Mouse (Mus musculus) stomach, postnatal 0 days (tissue): ENCODE measurements around the gene Ccdc148. TPM values are rescaled to one million over a fixed set of nuclear protein-coding genes. Genes with fewer than 3 reads are reported as not detected.

ENCODE experiments used
- ATAC-seq: fragments of 200-750 bp; cut with Nextera tagmentation; 2 replicates; pipeline ENCODE4 v1.8.0; 2017; ENCODE audit not compliant: low FRiP score, low TSS enrichment
- DNase-seq: peaks from one replicate; pipeline ENCODE4 v3.0.0-alpha.2; 2016; ENCODE audit warnings: low spot score
- H3K27ac ChIP-seq: fragments of 300-500 bp; sonication (generic); replicated peaks from 2 replicates; pipeline ENCODE4 v1.5.1; 2014; ENCODE audit warnings: mild to moderate bottlenecking, control low read depth
- H3K27me3 ChIP-seq: fragments of 300-500 bp; sonication (generic); 2 replicates; pipeline ENCODE4 v1.6.1; 2014; ENCODE audit warnings: low read length; ENCODE audit not compliant: control insufficient read depth, insufficient read depth
- H3K36me3 ChIP-seq: fragments of 300-500 bp; sonication (generic); 2 replicates; pipeline ENCODE4 v1.6.1; 2014; ENCODE audit warnings: low read length, mixed read lengths; ENCODE audit not compliant: control insufficient read depth, insufficient read depth
- H3K4me1 ChIP-seq: fragments of 300-500 bp; sonication (generic); replicated peaks from 2 replicates; pipeline ENCODE4 v1.6.1; 2014; ENCODE audit warnings: antibody characterized with exemption; ENCODE audit not compliant: control insufficient read depth, insufficient read depth
- H3K4me2 ChIP-seq: fragments of 300-500 bp; sonication (generic); replicated peaks from 2 replicates; pipeline ENCODE4 v1.6.1; 2014; ENCODE audit warnings: low read depth, mild to moderate bottlenecking, control low read depth, moderate library complexity
- H3K4me3 ChIP-seq: fragments of 300-500 bp; sonication (generic); 2 replicates; pipeline ENCODE4 v1.5.1; 2014; ENCODE audit warnings: low read depth, low read length, control low read depth
- H3K9ac ChIP-seq: fragments of 300-500 bp; sonication (generic); 2 replicates; pipeline ENCODE4 v1.6.1; 2014; ENCODE audit warnings: mild to moderate bottlenecking, low read length, control low read depth, mixed read lengths
- H3K9me3 ChIP-seq: fragments of 300-500 bp; sonication (generic); 2 replicates; pipeline ENCODE4 v1.6.1; 2016; ENCODE audit warnings: low read length; ENCODE audit not compliant: control insufficient read depth
- CTCF ChIP-seq: IDR thresholded peaks from 2 replicates; pipeline ENCODE4 v1.5.1; 2016; ENCODE audit warnings: antibody characterized with exemption, low read depth, mild to moderate bottlenecking, moderate library complexity
- EP300 ChIP-seq: optimal IDR thresholded peaks from 2 replicates; pipeline ENCODE3; 2016; ENCODE audit warnings: antibody characterized with exemption
- WGBS: fragments of 180-500 bp; shearing (Covaris S2); extraction: QIAGEN DNeasy Blood & Tissue Kit; methylation state at CpG from one replicate; pipeline ENCODE4 v1.1.7; 2014; 5-methylcytosine and 5-hydroxymethylcytosine counted together
- polyA plus RNA-seq: library from polyadenylated mRNA; unstranded; fragments of >200 nt; fragmentation: Nextera tagmentation; extraction: Ambion mirVana; gene quantifications from 2 replicates; pipeline ENCODE4 v1.2.1, GENCODE M21; 2015

Gene Ccdc148
- polyA plus RNA-seq = 0.24 and 0.47 TPM in 2 replicates

GRCm38 (mm10) chr2:59160605-59160963 lies at the start of gene Ccdc148, which contains the start of gene Pkp4:
Gene Ccdc148, minus strand, starts transcription at chr2:59160683.
Gene Pkp4, plus strand, starts transcription at chr2:59160850.
- DNase-seq = peak; percentile 95
- WGBS = 0% methylated on average over 30 of the region's 37 CpGs
- no peaks in the 10 kb centered on the region for H3K9me3 ChIP-seq

GRCm38 (mm10) chr2:59208276-59208675 lies 47.8 kb upstream of the Ccdc148 start:
- H3K9ac ChIP-seq = no peak overlapping the region
- H3K36me3 ChIP-seq = no peaks in the 10 kb centered on the region
- no peak for TF ChIP-seq CTCF
- no peak for TF ChIP-seq EP300
- no peak for ATAC-seq
- H3K4me3 ChIP-seq = no peak overlapping the region
- 63% methylated on average over 9 of the region's 9 CpGs for WGBS
- no peak overlapping the region for H3K4me2 ChIP-seq
- H3K4me1 ChIP-seq = peaks cover 2% of the 10 kb centered on the region; the same call in 1 of the 2 replicates
- H3K27me3 ChIP-seq = no peaks in the 10 kb centered on the region
- DNase-seq = no peak
- no peak overlapping the region for H3K27ac ChIP-seq
- H3K9me3 ChIP-seq = no peaks in the 10 kb centered on the region

More at GRCm38 (mm10) chr2:59160605-59160963, at the start of gene Ccdc148, which contains the start of gene Pkp4:
- H3K27ac ChIP-seq = peak within 1 kb of the TSS; percentile 91
- TF ChIP-seq EP300 = no peak
- TF ChIP-seq CTCF = no peak
- peak within 1 kb of the TSS; percentile 82 for H3K4me2 ChIP-seq
- H3K9ac ChIP-seq = peak within 1 kb of the TSS; percentile 83
- no peaks in the 10 kb centered on the region for H3K36me3 ChIP-seq
- no peaks in the 10 kb centered on the region for H3K27me3 ChIP-seq
- no peaks in the 10 kb centered on the region for H3K4me1 ChIP-seq
- peak within 1 kb of the TSS; percentile 96 for H3K4me3 ChIP-seq
- ATAC-seq = peak; percentile 99

DNA sequence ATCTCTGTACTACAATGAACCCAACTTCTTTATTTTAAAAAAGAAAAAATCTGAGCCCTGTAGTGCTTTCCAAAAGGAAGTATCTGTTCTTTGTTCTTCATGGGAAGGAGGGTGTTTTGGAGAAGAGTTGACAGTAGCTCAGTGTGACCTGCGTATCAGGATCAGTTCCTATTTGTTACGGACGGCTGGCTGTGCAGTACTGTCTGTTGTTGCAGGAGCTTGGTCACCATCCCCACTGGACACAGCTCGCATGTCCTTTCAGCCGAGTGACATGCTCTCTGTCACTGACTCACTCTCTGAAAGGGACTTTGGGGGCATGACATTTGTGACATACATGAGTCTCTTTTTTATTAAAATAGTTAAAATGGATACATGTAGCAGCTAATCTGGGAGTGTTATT lies 47.2 kb upstream of the Ccdc148 start:
- Histone ChIP-seq H3K36me3 (no peaks in the 10 kb centered on the region), H3K4me1 (peaks cover 2% of the 10 kb centered on the region; the same call in 1 of the 2 replicates), H3K27me3 (no peaks in the 10 kb centered on the region), H3K4me3 (no peak overlapping the region), H3K9me3 (no peaks in the 10 kb centered on the region), H3K27ac (0 out of 2 replicates have a peak overlapping the region, but pooled peaks have one; percentile 5), H3K4me2 (no peak overlapping the region), H3K9ac (no peak overlapping the region)
- DNase-seq (no peak), ATAC-seq (0 out of 2 replicates have a peak, but pooled peaks have one; percentile 3)
- TF ChIP-seq EP300 = no peak
- no peak for TF ChIP-seq CTCF
- WGBS = 53% methylated on average over 5 of the region's 5 CpGs

DNA sequence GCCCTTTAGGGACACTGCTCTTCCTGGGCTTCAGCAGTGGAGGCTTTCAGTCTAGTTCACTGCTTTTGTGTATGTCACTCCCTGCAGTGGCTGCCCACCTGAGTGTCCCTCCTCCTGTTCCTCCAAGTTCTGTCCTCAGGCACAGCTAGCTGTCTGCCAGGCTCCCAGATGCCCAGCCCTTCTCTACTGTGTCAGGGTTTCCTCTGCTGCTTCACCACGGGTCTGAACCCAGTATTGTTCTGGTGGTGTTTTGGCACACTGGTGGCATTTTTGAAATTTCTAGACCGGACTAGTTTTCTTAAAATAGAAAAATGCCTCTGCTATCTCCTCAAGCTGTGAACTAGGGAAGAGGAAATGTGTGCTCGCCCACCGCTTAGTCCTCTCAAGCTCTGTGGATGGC lies 46.8 kb upstream of the Ccdc148 start:
- DNase-seq = no peak
- H3K4me1 ChIP-seq = peaks cover 2% of the 10 kb centered on the region; the same call in 1 of the 2 replicates

GRCm38 (mm10) chr2:59206190-59206589 lies 45.7 kb upstream of the Ccdc148 start:
- Histone ChIP-seq H3K9ac (no peak overlapping the region), H3K4me2 (no peak overlapping the region), H3K36me3 (no peaks in the 10 kb centered on the region), H3K27me3 (no peaks in the 10 kb centered on the region), H3K27ac (no peak overlapping the region), H3K4me1 (peaks cover 2% of the 10 kb centered on the region; the same call in 1 of the 2 replicates), H3K4me3 (no peak overlapping the region), H3K9me3 (no peaks in the 10 kb centered on the region)
- WGBS = 77% methylated on average over 2 of the region's 2 CpGs
- no peak for DNase-seq
- TF ChIP-seq CTCF (no peak), EP300 (no peak)
- ATAC-seq = no peak

More for the DNA sequence above, 46.8 kb upstream of the Ccdc148 start:
- Histone ChIP-seq H3K27me3 (no peaks in the 10 kb centered on the region), H3K9me3 (no peaks in the 10 kb centered on the region), H3K36me3 (no peaks in the 10 kb centered on the region), H3K9ac (no peak overlapping the region), H3K4me3 (no peak overlapping the region), H3K27ac (0 out of 2 replicates have a peak overlapping the region, but pooled peaks have one; percentile 9), H3K4me2 (no peak overlapping the region)
- no peak for ATAC-seq
- WGBS = 37% methylated on average over 4 of the region's 4 CpGs
- no peak for TF ChIP-seq CTCF
- TF ChIP-seq EP300 = no peak

GRCm38 (mm10) chr2:59205092-59205491 lies 44.6 kb upstream of the Ccdc148 start:
- H3K9ac ChIP-seq = no peak overlapping the region

More at GRCm38 (mm10) chr2:59205092-59205491, 44.6 kb upstream of the Ccdc148 start:
- Histone ChIP-seq H3K4me1 (peaks cover 2% of the 10 kb centered on the region; the same call in 1 of the 2 replicates), H3K4me2 (no peak overlapping the region), H3K4me3 (no peak overlapping the region), H3K9me3 (no peaks in the 10 kb centered on the region), H3K27me3 (no peaks in the 10 kb centered on the region), H3K36me3 (no peaks in the 10 kb centered on the region), H3K27ac (no peak overlapping the region; the same call in 1 of the 2 replicates)
- TF ChIP-seq EP300 (no peak), CTCF (no peak)
- DNase-seq = no peak
- no peak for ATAC-seq
- 74% methylated on average over 9 of the region's 9 CpGs for WGBS
